25 mouse cellular contexts compared by ENCODE assay signal in genomic region chr12:85361165-85361564, GRCm38 (mm10).
"Had no signal": no experiment of that assay in that cellular context is flagged by ENCODE, and none has a peak within 500 bp of the region (broad histone marks: within the 10 kb centered on the region; RNA-seq: fewer than 3 reads in every experiment).

No protein-coding gene starts in this region.

- H3K4me3 ChIP-seq: heart, embryonic 10.5 days; heart, embryonic 12.5 days; hindbrain, embryonic 10.5 days; hindbrain, embryonic 12.5 days; kidney, embryonic 15.5 days; limb, embryonic 13.5 days; limb, embryonic 15.5 days; liver, embryonic 12.5 days had no signal

- H3K9ac ChIP-seq: heart, embryonic 12.5 days; hindbrain, embryonic 12.5 days; hindbrain, embryonic 14.5 days; kidney, embryonic 15.5 days; limb, embryonic 13.5 days; limb, embryonic 15.5 days; liver, embryonic 12.5 days; liver, embryonic 14.5 days had no signal

- ATAC-seq: hindbrain, embryonic 16.5 days; inflammation-experienced regulatory T-cells, adult 6 months; liver, embryonic 12.5 days had no signal

- H3K27ac ChIP-seq: heart, embryonic 10.5 days; hindbrain, embryonic 10.5 days; hindbrain, embryonic 12.5 days; hindbrain, embryonic 14.5 days; kidney, embryonic 15.5 days; kidney, postnatal 0 days; limb, embryonic 13.5 days; limb, embryonic 15.5 days; liver, embryonic 12.5 days; liver, embryonic 14.5 days had no signal

- H3K4me1 ChIP-seq: hindbrain, embryonic 10.5 days had no signal

- H3K9me3 ChIP-seq: heart, embryonic 10.5 days; heart, embryonic 12.5 days; hindbrain, embryonic 10.5 days; hindbrain, embryonic 12.5 days; kidney, embryonic 15.5 days; limb, embryonic 13.5 days; limb, embryonic 15.5 days; liver, embryonic 12.5 days had no signal

- H3K27me3 ChIP-seq: heart, embryonic 12.5 days; hindbrain, embryonic 12.5 days; kidney, embryonic 15.5 days; limb, embryonic 13.5 days; limb, embryonic 15.5 days; liver, embryonic 12.5 days had no signal

- H3K4me2 ChIP-seq: heart, embryonic 12.5 days; hindbrain, embryonic 12.5 days; hindbrain, embryonic 14.5 days; kidney, embryonic 15.5 days; limb, embryonic 13.5 days; limb, embryonic 15.5 days; liver, embryonic 12.5 days had no signal

- DNase-seq: gastrocnemius, postnatal 25 days; heart, adult 18-20 months; heart, postnatal 10 days; heart, postnatal 4 days; kidney, adult 11 months; kidney, adult 2 months; kidney, adult 9 months; kidney, postnatal 14 days; kidney, postnatal 4 days; layer of hippocampus, adult 9-11 months; layer of hippocampus, postnatal 36 days; left cerebral cortex, postnatal 4 days had no signal
